Mouse (Mus musculus): ENCODE measurements around the gene Nhs. TPM values are rescaled to one million over a fixed set of nuclear protein-coding genes. Genes with fewer than 3 reads are reported as not detected.

Nhs gene
- polyA plus RNA-seq, 1 experiment from 2014 or later, result 2.8 TPM

DNA sequence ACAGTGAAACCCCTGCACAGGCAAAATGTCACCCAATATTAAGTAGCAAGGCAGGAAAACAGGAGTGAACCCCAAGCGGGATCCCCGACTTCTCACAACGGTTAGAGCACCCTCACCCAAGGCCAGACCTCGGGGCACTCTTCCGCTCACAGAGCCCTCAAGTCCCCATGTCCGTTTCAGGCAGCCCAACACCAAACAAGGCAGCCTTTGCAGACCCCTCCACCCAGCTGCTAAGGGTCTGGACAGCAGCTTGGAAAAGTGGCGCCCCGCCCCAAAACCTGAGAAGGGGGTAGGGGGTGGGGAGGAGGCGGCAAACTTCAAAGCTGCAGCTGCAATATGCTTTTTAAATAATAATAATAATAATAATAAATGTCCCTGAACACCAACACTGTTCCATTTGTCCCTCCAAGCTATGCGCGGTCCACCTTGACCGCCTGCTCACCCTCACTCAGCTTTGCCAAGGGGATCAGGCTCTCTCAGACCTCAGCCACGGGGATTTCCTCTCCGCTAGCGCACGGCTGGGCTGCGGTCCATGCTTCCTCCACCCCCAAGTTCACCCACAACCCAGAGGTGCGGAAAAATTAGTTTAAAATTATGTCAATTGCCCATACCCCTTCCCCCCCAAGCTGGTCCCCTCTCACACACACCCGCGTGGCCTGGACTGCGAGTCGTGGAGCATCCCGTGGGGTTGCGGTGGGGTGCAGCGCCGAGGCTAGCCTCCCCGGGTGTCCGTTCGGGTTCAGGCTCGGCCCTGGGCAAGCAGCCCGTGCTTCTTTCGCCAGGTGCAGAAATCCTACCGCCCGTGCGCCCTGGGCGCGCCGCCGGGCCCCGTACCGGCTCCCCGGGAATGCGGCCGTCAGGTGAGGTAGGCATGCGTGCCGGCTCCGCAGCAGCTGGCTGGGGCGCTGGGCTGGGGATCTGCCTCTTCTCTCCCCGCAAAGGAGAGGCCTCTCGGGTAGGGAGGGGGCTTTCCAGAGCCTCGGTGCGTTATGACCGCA, 251.6 kb downstream of the Nhs start:
- Histone ChIP-seq H3K4me2 (ENCODE audit: low read length) (peak overlapping the region; percentile 63), H3K27ac (no peak overlapping the region), H3K4me3 (replicated peaks; ENCODE audit: low read depth, low read length) (peak overlapping the region; percentile 42), H3K4me1 (replicated peaks; ENCODE audit: insufficient read depth, low read length) (no peaks in the 10 kb centered on the region), H3K36me3 (ENCODE audit: insufficient read depth, low read length) (no peaks in the 10 kb centered on the region), H3K9ac (ENCODE audit: low read depth, low read length) (0 out of 2 replicates have a peak overlapping the region, but pooled peaks have one; percentile 31), H3K27me3 (ENCODE audit: insufficient read depth, low read length) (no peaks in the 10 kb centered on the region), H3K9me3 (replicated peaks; ENCODE audit: low read length) (no peaks in the 10 kb centered on the region)
- TF ChIP-seq CTCF (IDR thresholded peaks at IDR 0.05; ENCODE audit: low read depth), result no peak
- DNase-seq (ENCODE audit: low spot score), result peak; percentile 14
- ATAC-seq (replicated peaks; ENCODE audit: low FRiP score, low read depth), result peak; percentile 23; the same call in 1 of the 2 replicates
- 27% methylated on average over 53 of the region's 53 CpGs for WGBS

DNA sequence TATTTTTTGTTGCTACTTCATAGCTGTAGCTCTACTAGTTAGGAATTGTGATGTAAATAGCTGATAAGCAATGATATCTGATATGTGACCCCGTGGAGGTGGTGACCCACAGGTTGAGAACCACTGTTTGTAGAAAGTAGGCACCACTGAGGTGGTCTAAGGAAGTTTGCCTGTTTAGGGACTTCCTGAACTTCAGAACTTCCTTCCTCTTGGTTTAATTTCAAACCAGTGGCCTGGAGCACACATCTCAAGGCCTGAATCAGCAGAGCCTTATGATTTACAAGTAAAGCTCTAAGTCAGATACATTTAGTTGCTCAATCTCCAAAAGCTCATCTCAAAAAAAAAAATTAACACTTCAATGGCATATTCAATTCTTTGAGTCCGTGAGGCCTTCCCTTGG, 265.1 kb downstream of the Nhs start:
- WGBS, result 63% methylated on average over 2 of the region's 2 CpGs
- H3K9me3 ChIP-seq (replicated peaks; ENCODE audit: low read length), result no peaks in the 10 kb centered on the region
- no peak overlapping the region for H3K4me3 ChIP-seq (replicated peaks; ENCODE audit: low read depth, low read length)
- no peak for ATAC-seq (replicated peaks; ENCODE audit: low FRiP score, low read depth)
- H3K36me3 ChIP-seq (ENCODE audit: insufficient read depth, low read length), result no peaks in the 10 kb centered on the region
- H3K4me1 ChIP-seq (replicated peaks; ENCODE audit: insufficient read depth, low read length), result no peaks in the 10 kb centered on the region
- H3K27me3 ChIP-seq (ENCODE audit: insufficient read depth, low read length), result no peaks in the 10 kb centered on the region
- no peak for TF ChIP-seq CTCF (IDR thresholded peaks at IDR 0.05; ENCODE audit: low read depth)
- no peak overlapping the region for H3K9ac ChIP-seq (ENCODE audit: low read depth, low read length)
- H3K27ac ChIP-seq, result no peak overlapping the region
- no peak for DNase-seq (ENCODE audit: low spot score)
- H3K4me2 ChIP-seq (ENCODE audit: low read length), result no peak overlapping the region

DNA sequence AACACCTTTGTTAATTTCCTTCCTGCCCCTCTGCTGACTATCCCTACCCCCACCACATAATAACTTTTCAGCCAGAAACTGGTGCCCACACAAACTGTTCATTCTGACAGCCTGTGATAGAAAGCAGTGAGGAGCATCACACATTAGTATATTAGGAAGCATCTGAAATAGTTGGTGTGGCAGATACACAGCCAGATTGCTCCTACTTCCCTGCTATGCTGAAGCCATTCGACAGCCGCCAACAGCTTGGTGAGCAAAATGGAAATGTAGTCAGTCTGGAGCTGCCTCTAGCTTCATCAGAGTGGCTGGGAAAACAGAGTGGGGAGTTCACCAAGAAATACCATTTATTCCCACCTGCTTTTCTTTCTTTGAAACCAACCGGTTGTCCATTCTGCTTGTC, 275.9 kb downstream of the Nhs start:
- Histone ChIP-seq H3K9me3 (replicated peaks; ENCODE audit: low read length) (no peaks in the 10 kb centered on the region), H3K36me3 (ENCODE audit: insufficient read depth, low read length) (no peaks in the 10 kb centered on the region), H3K4me2 (ENCODE audit: low read length) (no peak overlapping the region), H3K27ac (no peak overlapping the region), H3K27me3 (ENCODE audit: insufficient read depth, low read length) (no peaks in the 10 kb centered on the region), H3K9ac (ENCODE audit: low read depth, low read length) (no peak overlapping the region), H3K4me1 (replicated peaks; ENCODE audit: insufficient read depth, low read length) (no peaks in the 10 kb centered on the region), H3K4me3 (replicated peaks; ENCODE audit: low read depth, low read length) (no peak overlapping the region)
- no peak for DNase-seq (ENCODE audit: low spot score)
- ATAC-seq (replicated peaks; ENCODE audit: low FRiP score, low read depth), result no peak
- WGBS, result 88% methylated on average over 3 of the region's 3 CpGs
- no peak for TF ChIP-seq CTCF (IDR thresholded peaks at IDR 0.05; ENCODE audit: low read depth)

DNA sequence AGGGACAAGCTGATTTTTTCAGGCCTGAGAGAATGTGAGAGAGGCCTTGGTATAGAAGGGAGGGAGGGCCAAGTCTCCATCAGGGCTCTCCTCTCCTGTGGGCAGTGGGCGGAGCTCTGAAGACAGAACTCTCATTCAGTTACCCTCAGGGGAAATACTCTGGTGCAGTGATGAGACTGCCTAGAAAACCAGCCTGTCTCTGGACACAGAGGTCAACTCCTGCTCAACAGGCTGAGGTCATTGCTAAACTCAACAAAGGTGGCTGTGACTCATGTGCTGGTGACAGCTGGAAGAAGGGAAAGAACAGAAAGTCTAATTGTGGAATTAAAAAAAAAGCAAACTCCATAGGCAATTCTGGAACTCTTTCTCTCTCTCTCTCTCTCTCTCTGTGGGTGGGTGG, 282.4 kb downstream of the Nhs start:
- no peaks in the 10 kb centered on the region for H3K4me1 ChIP-seq (replicated peaks; ENCODE audit: insufficient read depth, low read length)
- no peak overlapping the region for H3K27ac ChIP-seq
- H3K27me3 ChIP-seq (ENCODE audit: insufficient read depth, low read length), result no peaks in the 10 kb centered on the region
- WGBS, result 92% methylated on average over 1 of the region's 1 CpGs
- no peak overlapping the region for H3K4me3 ChIP-seq (replicated peaks; ENCODE audit: low read depth, low read length)
- TF ChIP-seq CTCF (IDR thresholded peaks at IDR 0.05; ENCODE audit: low read depth), result no peak
- no peak overlapping the region for H3K9ac ChIP-seq (ENCODE audit: low read depth, low read length)
- DNase-seq (ENCODE audit: low spot score) (no peak), ATAC-seq (replicated peaks; ENCODE audit: low FRiP score, low read depth) (no peak)
- no peaks in the 10 kb centered on the region for H3K9me3 ChIP-seq (replicated peaks; ENCODE audit: low read length)
- H3K4me2 ChIP-seq (ENCODE audit: low read length), result no peak overlapping the region
- no peaks in the 10 kb centered on the region for H3K36me3 ChIP-seq (ENCODE audit: insufficient read depth, low read length)

DNA sequence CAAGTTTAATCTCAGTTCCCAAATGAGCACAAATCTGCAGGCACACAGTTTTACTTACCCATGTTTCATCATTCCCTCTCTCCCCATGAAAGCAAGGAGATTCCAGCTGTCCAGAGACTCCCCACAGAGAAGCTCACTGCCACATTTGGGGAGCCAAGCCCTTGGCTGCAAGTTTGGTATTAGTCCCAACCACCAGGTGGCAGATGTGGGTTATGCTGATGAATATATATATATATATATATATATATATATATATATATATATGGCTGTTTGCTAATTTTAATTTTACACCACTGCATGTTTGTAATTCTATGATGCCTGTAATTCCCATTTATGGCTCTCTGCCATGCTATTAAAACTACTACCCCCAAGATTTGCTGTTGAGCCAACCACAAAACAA, 286.0 kb downstream of the Nhs start:
- no peaks in the 10 kb centered on the region for H3K27me3 ChIP-seq (ENCODE audit: insufficient read depth, low read length)
- H3K4me1 ChIP-seq (replicated peaks; ENCODE audit: insufficient read depth, low read length), result no peaks in the 10 kb centered on the region
- H3K9me3 ChIP-seq (replicated peaks; ENCODE audit: low read length), result no peaks in the 10 kb centered on the region
- no peak overlapping the region for H3K9ac ChIP-seq (ENCODE audit: low read depth, low read length)
- H3K4me2 ChIP-seq (ENCODE audit: low read length), result no peak overlapping the region
- no peak overlapping the region for H3K27ac ChIP-seq
- no peaks in the 10 kb centered on the region for H3K36me3 ChIP-seq (ENCODE audit: insufficient read depth, low read length)
- no peak overlapping the region for H3K4me3 ChIP-seq (replicated peaks; ENCODE audit: low read depth, low read length)
- no peak for ATAC-seq (replicated peaks; ENCODE audit: low FRiP score, low read depth)
- peak; percentile 32 for DNase-seq (ENCODE audit: low spot score)
- TF ChIP-seq CTCF (IDR thresholded peaks at IDR 0.05; ENCODE audit: low read depth), result peak; percentile 38; the same call in 1 of the 2 replicates

DNA sequence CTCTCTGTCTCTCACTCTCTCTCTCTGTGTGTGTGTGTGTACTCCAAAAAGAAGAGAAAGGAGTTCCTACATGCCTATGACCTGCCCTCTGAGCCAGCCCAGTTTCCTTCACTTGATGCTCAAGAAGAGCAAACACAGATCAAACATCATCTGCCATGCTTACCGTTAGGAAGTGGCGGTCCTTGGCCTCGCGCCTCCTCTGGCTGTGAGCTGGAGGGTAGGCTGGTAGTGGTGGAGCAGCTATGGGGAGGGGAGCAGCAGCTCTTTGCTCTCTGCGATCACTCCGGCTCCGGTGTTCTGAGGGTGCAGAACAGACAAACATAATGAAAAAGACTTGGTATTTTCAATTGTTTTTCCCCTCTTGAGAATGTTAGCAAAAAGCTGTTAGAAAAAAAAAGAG, 288.2 kb downstream of the Nhs start:
- no peaks in the 10 kb centered on the region for H3K4me1 ChIP-seq (replicated peaks; ENCODE audit: insufficient read depth, low read length)
- H3K27ac ChIP-seq, result no peak overlapping the region
- H3K36me3 ChIP-seq (ENCODE audit: insufficient read depth, low read length), result no peaks in the 10 kb centered on the region
- H3K4me3 ChIP-seq (replicated peaks; ENCODE audit: low read depth, low read length), result no peak overlapping the region
- no peak overlapping the region for H3K4me2 ChIP-seq (ENCODE audit: low read length)
- H3K27me3 ChIP-seq (ENCODE audit: insufficient read depth, low read length), result no peaks in the 10 kb centered on the region
- ATAC-seq (replicated peaks; ENCODE audit: low FRiP score, low read depth) (no peak), DNase-seq (ENCODE audit: low spot score) (no peak)
- 80% methylated on average over 7 of the region's 7 CpGs for WGBS
- no peaks in the 10 kb centered on the region for H3K9me3 ChIP-seq (replicated peaks; ENCODE audit: low read length)
- H3K9ac ChIP-seq (ENCODE audit: low read depth, low read length), result no peak overlapping the region
- no peak for TF ChIP-seq CTCF (IDR thresholded peaks at IDR 0.05; ENCODE audit: low read depth)
